Mouse (Mus musculus): Measurements from ENCODE around the gene Mycbp2. TPM values are rescaled to one million over a fixed set of nuclear protein-coding genes. Genes with fewer than 3 reads are reported as not detected.

Mycbp2 gene
- total RNA-seq (2023) = 100 to 1,000 TPM; 164 to 168 TPM

GRCm38 (mm10) chr14:103346729-103347505 is at the start of gene Mycbp2:
Gene Mycbp2, minus strand, starts transcription at chr14:103346814.

GRCm38 (mm10) chr14:103099238-103099933 is 247.2 kb downstream of the Mycbp2 start, which contains the start of gene Fbxl3:
Gene Fbxl3, minus strand, starts transcription at chr14:103099566.

GRCm38 (mm10) chr14:103069864-103070611 is 276.6 kb downstream of the Mycbp2 start, which contains the start of gene Cln5:
Gene Cln5, plus strand, starts transcription at chr14:103070216.

Other genes with a start within 250 kb of the Mycbp2 start
- 100 to 1,000 TPM; 172 to 182 TPM for gene Fbxl3, start 247.2 kb downstream of the Mycbp2 start, total RNA-seq (2023)
- not detected for gene Scel, start 166.5 kb upstream of the Mycbp2 start, total RNA-seq (2023)

All from T-cell, adult 66 days (primary cell).